Mouse (Mus musculus): ENCODE results near the gene Sfmbt2. TPM values are rescaled to one million over a fixed set of nuclear protein-coding genes. Genes with fewer than 3 reads are reported as not detected.

Gene Sfmbt2
- polyA plus RNA-seq, 1 experiment from 2014 or later = 1.8 TPM

DNA sequence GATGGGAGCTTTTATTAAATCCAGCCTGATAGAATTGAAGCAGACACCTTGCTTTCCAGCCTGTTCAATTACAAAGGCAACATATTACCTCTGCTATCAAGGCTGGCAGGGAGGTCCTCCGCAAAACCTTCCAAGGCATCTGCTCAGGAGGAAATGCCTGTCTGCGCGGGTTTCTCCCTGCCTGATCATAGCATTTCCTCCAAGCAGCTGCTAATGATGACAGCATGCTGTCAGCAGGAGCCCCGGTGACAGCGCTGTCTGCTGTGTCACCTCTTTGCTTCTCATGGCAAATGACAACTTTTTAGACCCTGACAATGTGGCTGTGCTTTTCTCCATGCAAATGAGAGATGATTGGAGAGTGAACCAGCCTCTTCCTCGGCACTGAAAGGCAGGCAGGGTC, 199.1 kb downstream of the Sfmbt2 start:
- ATAC-seq (replicated peaks; ENCODE audit: insufficient number of reproducible peaks, low FRiP score, low TSS enrichment, low read depth) = no peak
- DNase-seq (ENCODE audit: low spot score) = no peak
- WGBS = 30% methylated on average over 6 of the region's 6 CpGs
- Histone ChIP-seq H3K4me1 (ENCODE audit: control insufficient read depth, insufficient read depth, low read length) (no peaks in the 10 kb centered on the region), H3K27ac (replicated peaks; ENCODE audit: low read depth, low read length) (no peak overlapping the region), H3K9ac (replicated peaks; ENCODE audit: low read length) (no peak overlapping the region), H3K4me2 (ENCODE audit: low read depth, low read length) (no peak overlapping the region), H3K9me3 (replicated peaks; ENCODE audit: control insufficient read depth, low read length) (no peaks in the 10 kb centered on the region), H3K36me3 (replicated peaks; ENCODE audit: control insufficient read depth, insufficient read depth, low read depth, low read length) (no peaks in the 10 kb centered on the region), H3K27me3 (ENCODE audit: control insufficient read depth, insufficient read depth, low read length) (no peaks in the 10 kb centered on the region), H3K4me3 (ENCODE audit: low read depth, low read length) (no peak overlapping the region)

DNA sequence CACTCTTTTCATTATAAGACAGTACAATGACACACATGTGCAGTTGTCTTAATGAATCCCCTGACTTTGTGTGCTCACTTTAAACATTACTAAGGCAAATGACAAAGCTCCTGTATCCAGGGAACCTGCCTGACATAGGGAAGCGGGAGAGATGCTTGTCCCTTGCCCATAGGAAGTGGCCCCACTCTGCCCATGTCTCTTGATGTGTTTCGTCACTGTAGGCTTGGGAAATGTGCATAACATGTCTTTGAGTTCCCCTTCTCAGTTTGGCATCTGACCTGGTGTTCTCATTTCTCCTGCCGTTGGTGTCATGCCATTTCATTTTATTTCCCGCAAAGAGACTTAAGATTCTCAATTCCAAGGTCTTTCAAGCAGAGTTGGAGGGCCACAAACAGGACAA, 202.0 kb downstream of the Sfmbt2 start:
- Histone ChIP-seq H3K36me3 (replicated peaks; ENCODE audit: control insufficient read depth, insufficient read depth, low read depth, low read length) (no peaks in the 10 kb centered on the region), H3K27ac (replicated peaks; ENCODE audit: low read depth, low read length) (no peak overlapping the region), H3K9me3 (replicated peaks; ENCODE audit: control insufficient read depth, low read length) (no peaks in the 10 kb centered on the region), H3K4me3 (ENCODE audit: low read depth, low read length) (no peak overlapping the region), H3K4me2 (ENCODE audit: low read depth, low read length) (no peak overlapping the region), H3K9ac (replicated peaks; ENCODE audit: low read length) (no peak overlapping the region), H3K4me1 (ENCODE audit: control insufficient read depth, insufficient read depth, low read length) (no peaks in the 10 kb centered on the region), H3K27me3 (ENCODE audit: control insufficient read depth, insufficient read depth, low read length) (no peaks in the 10 kb centered on the region)
- ATAC-seq (replicated peaks; ENCODE audit: insufficient number of reproducible peaks, low FRiP score, low TSS enrichment, low read depth) = no peak
- WGBS = 88% methylated on average over 4 of the region's 4 CpGs
- DNase-seq (ENCODE audit: low spot score) = no peak

DNA sequence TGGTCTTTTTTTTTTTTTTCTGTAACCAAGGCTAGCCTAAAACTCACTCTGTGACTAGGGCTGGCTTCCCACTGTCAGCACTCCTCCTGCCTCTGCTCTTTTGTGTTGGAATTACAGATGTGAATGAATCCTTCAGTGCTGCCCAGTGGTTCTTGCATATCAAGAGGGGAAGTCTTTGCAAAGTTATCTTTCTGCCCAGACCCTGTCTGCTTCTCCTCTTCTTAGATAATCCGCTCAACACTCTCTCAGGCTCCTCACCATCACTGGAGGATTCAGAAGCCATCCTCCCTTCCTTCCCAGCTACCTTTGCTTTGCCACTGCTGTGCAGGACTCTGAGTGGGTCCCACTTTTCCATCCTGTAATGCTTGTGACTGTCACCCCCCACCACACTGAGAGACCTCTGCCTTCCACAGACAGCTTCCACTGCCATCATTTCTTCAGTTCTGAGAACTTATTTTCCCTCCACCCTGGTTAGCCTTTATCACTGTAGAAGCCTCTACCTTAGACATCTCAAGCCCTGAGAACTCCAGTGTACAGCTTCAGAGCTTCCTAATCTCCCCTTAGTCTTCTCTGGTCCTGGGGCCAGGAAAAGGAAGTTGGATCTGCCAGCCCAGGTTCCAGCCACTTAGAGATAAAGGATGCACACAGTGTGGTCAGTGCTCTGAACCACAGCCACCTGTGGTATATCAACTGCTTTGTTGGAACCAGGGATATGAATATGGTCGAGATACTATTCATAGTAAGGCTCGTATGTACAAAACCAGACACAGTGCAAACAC, 205.8 kb downstream of the Sfmbt2 start:
- H3K9me3 ChIP-seq (replicated peaks; ENCODE audit: control insufficient read depth, low read length) = no peaks in the 10 kb centered on the region
- no peak overlapping the region for H3K27ac ChIP-seq (replicated peaks; ENCODE audit: low read depth, low read length)
- DNase-seq (ENCODE audit: low spot score) (no peak), ATAC-seq (replicated peaks; ENCODE audit: insufficient number of reproducible peaks, low FRiP score, low TSS enrichment, low read depth) (no peak)
- H3K4me3 ChIP-seq (ENCODE audit: low read depth, low read length) = no peak overlapping the region
- no peaks in the 10 kb centered on the region for H3K4me1 ChIP-seq (ENCODE audit: control insufficient read depth, insufficient read depth, low read length)
- WGBS = 78% methylated on average over 3 of the region's 3 CpGs
- no peak overlapping the region for H3K9ac ChIP-seq (replicated peaks; ENCODE audit: low read length)
- H3K27me3 ChIP-seq (ENCODE audit: control insufficient read depth, insufficient read depth, low read length) = no peaks in the 10 kb centered on the region
- no peaks in the 10 kb centered on the region for H3K36me3 ChIP-seq (replicated peaks; ENCODE audit: control insufficient read depth, insufficient read depth, low read depth, low read length)
- H3K4me2 ChIP-seq (ENCODE audit: low read depth, low read length) = no peak overlapping the region

DNA sequence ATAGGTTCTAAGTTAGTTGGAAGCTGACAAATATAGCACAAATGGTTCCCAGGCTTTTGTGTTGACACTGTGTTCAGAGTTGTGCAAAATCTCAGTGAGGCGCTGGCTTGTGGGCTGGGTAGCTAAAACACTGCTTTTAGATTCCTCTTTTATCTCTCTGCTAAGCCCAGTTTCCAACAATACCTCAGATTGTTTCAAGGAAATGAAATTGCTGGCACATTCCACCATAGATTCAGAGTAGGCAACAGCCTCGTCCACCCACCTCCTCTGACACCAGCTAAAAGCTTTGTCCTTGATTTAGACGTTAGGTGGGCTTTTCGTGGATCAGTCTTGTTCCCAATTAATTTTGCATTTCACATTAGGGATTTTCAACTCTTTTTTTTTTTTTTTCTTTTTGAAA, 212.4 kb downstream of the Sfmbt2 start:
- H3K4me1 ChIP-seq (ENCODE audit: control insufficient read depth, insufficient read depth, low read length) = no peaks in the 10 kb centered on the region
- no peak overlapping the region for H3K9ac ChIP-seq (replicated peaks; ENCODE audit: low read length)
- no peak for DNase-seq (ENCODE audit: low spot score)
- WGBS = 69% methylated on average over 4 of the region's 4 CpGs
- H3K4me2 ChIP-seq (ENCODE audit: low read depth, low read length) = no peak overlapping the region
- H3K27me3 ChIP-seq (ENCODE audit: control insufficient read depth, insufficient read depth, low read length) = no peaks in the 10 kb centered on the region
- no peak overlapping the region for H3K27ac ChIP-seq (replicated peaks; ENCODE audit: low read depth, low read length)
- no peaks in the 10 kb centered on the region for H3K9me3 ChIP-seq (replicated peaks; ENCODE audit: control insufficient read depth, low read length)
- H3K4me3 ChIP-seq (ENCODE audit: low read depth, low read length) = no peak overlapping the region
- no peak for ATAC-seq (replicated peaks; ENCODE audit: insufficient number of reproducible peaks, low FRiP score, low TSS enrichment, low read depth)
- H3K36me3 ChIP-seq (replicated peaks; ENCODE audit: control insufficient read depth, insufficient read depth, low read depth, low read length) = no peaks in the 10 kb centered on the region

DNA sequence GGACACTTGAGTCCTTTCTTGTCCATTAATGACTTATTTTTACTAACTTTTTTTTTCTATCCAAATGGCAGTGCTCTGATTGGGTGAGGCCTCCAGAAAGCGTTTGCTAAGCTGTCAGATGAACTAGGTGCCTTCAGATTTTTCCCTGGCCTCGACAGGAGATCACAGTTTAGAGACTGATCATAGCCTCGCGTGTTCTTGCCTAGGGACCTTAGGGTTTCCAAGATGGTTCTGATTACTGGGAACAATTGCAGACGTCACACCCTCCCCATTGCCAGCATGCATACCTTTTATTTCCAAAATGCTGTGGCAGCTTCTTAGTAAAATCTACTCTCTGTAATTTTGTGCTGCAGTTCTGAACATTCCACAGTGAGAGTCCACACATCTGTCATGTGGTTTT, 212.8 kb downstream of the Sfmbt2 start:
- Histone ChIP-seq H3K36me3 (replicated peaks; ENCODE audit: control insufficient read depth, insufficient read depth, low read depth, low read length) (no peaks in the 10 kb centered on the region), H3K9ac (replicated peaks; ENCODE audit: low read length) (no peak overlapping the region), H3K4me1 (ENCODE audit: control insufficient read depth, insufficient read depth, low read length) (no peaks in the 10 kb centered on the region), H3K4me3 (ENCODE audit: low read depth, low read length) (no peak overlapping the region), H3K9me3 (replicated peaks; ENCODE audit: control insufficient read depth, low read length) (no peaks in the 10 kb centered on the region), H3K4me2 (ENCODE audit: low read depth, low read length) (no peak overlapping the region), H3K27ac (replicated peaks; ENCODE audit: low read depth, low read length) (no peak overlapping the region), H3K27me3 (ENCODE audit: control insufficient read depth, insufficient read depth, low read length) (no peaks in the 10 kb centered on the region)
- no peak for DNase-seq (ENCODE audit: low spot score)
- no peak for ATAC-seq (replicated peaks; ENCODE audit: insufficient number of reproducible peaks, low FRiP score, low TSS enrichment, low read depth)
- WGBS = 56% methylated on average over 5 of the region's 5 CpGs

DNA sequence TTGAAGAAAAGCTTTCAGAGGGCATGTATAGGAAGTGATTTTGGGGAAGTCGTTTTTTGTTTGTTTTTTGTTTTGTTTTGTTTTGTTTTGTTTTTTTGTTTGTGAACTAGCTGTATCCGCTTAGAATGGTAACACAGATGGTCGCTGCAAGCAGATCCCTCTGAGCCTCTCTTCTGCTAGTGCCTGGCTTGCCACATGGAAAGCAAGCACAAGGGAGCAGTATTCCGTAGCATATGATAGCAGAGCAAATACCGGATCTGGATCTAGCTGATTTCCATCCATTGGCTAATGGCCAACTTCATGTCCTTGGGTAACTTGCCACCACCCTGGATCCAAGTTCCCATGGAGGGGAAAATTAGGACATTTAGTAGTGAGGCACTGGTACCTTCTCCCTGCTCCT, 221.0 kb downstream of the Sfmbt2 start:
- H3K9me3 ChIP-seq (replicated peaks; ENCODE audit: control insufficient read depth, low read length) = no peaks in the 10 kb centered on the region
- no peak overlapping the region for H3K4me3 ChIP-seq (ENCODE audit: low read depth, low read length)
- ATAC-seq (replicated peaks; ENCODE audit: insufficient number of reproducible peaks, low FRiP score, low TSS enrichment, low read depth) (no peak), DNase-seq (ENCODE audit: low spot score) (no peak)
- no peak overlapping the region for H3K4me2 ChIP-seq (ENCODE audit: low read depth, low read length)
- no peaks in the 10 kb centered on the region for H3K27me3 ChIP-seq (ENCODE audit: control insufficient read depth, insufficient read depth, low read length)
- H3K27ac ChIP-seq (replicated peaks; ENCODE audit: low read depth, low read length) = no peak overlapping the region
- H3K36me3 ChIP-seq (replicated peaks; ENCODE audit: control insufficient read depth, insufficient read depth, low read depth, low read length) = no peaks in the 10 kb centered on the region
- H3K9ac ChIP-seq (replicated peaks; ENCODE audit: low read length) = no peak overlapping the region
- 83% methylated on average over 5 of the region's 5 CpGs for WGBS
- H3K4me1 ChIP-seq (ENCODE audit: control insufficient read depth, insufficient read depth, low read length) = no peaks in the 10 kb centered on the region

DNA sequence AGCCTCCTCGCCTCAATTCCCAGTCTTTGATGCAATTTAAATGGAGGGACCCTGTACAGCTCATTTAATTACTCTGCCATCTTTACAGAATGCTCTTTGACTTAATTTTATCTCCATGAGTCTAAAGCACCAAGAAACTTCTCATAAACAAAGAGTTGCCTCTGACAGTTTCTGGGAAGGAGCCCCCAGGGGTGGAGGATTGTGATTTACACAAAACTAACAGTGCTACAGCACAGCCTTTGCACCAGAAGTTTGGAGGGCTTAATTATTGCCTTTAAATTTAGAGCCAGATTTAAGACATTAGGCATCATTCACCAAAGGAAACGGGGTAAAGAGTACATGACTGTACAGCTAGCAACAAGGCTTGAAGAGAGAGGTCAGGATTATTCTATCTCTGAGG, 245.2 kb downstream of the Sfmbt2 start:
- Histone ChIP-seq H3K9me3 (replicated peaks; ENCODE audit: control insufficient read depth, low read length) (no peaks in the 10 kb centered on the region), H3K36me3 (replicated peaks; ENCODE audit: control insufficient read depth, insufficient read depth, low read depth, low read length) (no peaks in the 10 kb centered on the region), H3K27ac (replicated peaks; ENCODE audit: low read depth, low read length) (no peak overlapping the region), H3K4me1 (ENCODE audit: control insufficient read depth, insufficient read depth, low read length) (no peaks in the 10 kb centered on the region), H3K4me3 (ENCODE audit: low read depth, low read length) (no peak overlapping the region), H3K27me3 (ENCODE audit: control insufficient read depth, insufficient read depth, low read length) (no peaks in the 10 kb centered on the region), H3K4me2 (ENCODE audit: low read depth, low read length) (no peak overlapping the region), H3K9ac (replicated peaks; ENCODE audit: low read length) (no peak overlapping the region)
- 81% methylated on average over 2 of the region's 2 CpGs for WGBS
- ATAC-seq (replicated peaks; ENCODE audit: insufficient number of reproducible peaks, low FRiP score, low TSS enrichment, low read depth) = no peak
- no peak for DNase-seq (ENCODE audit: low spot score)

Measured in embryonic facial prominence, embryonic 11.5 days (tissue).